Mouse (Mus musculus) liver, adult 2 months (tissue): ENCODE data around the gene Fgfr2.

Experiments used
- CTCF ChIP-seq: fragments of 200-500 bp; IDR thresholded peaks from 2 replicates; pipeline ENCODE4 v1.5.1; 2011; ENCODE audit warnings: low read depth, low read length, control low read depth
- POLR2A ChIP-seq: fragments of 200-500 bp; IDR thresholded peaks from 2 replicates; pipeline ENCODE4 v1.6.1; 2011; ENCODE audit warnings: low read length, control low read depth; ENCODE audit not compliant: insufficient read depth; ENCODE audit errors: extremely low read depth

- peak; percentile 73 for TF ChIP-seq CTCF
- no peak for TF ChIP-seq POLR2A
Observed at GRCm38 (mm10) chr7:130914693-130915363, 2208.3 kb downstream of the Fgfr2 start.
